ENCODE assay signal across 9 mouse cellular contexts in the genomic region with DNA sequence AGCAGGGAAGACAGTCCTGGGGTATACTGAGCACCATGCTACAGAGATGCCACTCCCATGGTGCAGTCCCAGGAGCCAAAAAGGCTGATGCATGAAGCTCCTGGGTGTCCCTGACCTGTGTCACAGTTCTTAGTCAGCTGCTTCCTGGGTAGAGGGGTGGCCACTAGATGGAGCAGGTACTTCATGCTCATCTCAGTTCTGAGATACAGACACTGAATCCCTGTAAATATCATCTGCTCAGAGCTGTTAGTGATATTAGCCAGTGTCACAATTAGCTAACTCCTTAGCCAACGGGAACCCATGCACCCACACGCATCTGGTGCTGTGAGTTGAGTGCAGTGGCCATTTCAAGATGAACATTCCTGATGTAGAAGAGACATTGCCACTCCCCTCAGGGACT. TPM values are rescaled to one million over a fixed set of nuclear protein-coding genes. Genes with fewer than 3 reads are reported as not detected.
DNase-seq lines count a peak whose midpoint lies in the region; ATAC-seq and TF ChIP-seq lines count a peak whose summit lies in the region.
"Had no signal": no experiment of that assay in that cellular context is flagged by ENCODE, and none has a peak within 500 bp of the region (broad histone marks: within the 10 kb centered on the region; RNA-seq: fewer than 3 reads in every experiment).

No protein-coding gene starts in this region.

- intact Hi-C loops in heart, postnatal 14 days (cut with DNase I), result loop anchor here (1.0 to 5.0 kb wide), 2 partner anchors 27 to 237 kb away; partner anchors contain the start of gene Dnlz

- no peak for ATAC-seq in monocyte, adult 5-6 weeks (replicated peaks; ENCODE audit: insufficient number of reproducible peaks, low FRiP score, low TSS enrichment, poor library complexity, severe bottlenecking)
- ATAC-seq: hindbrain, embryonic 16.5 days had no signal

- no peak for TF ChIP-seq POLR2A in kidney, adult 2 months (IDR thresholded peaks at IDR 0.05; ENCODE audit: low read depth, low read length)

- no peaks in the 10 kb centered on the region for H3K36me3 ChIP-seq in kidney, adult 2 months (ENCODE audit: control insufficient read depth, insufficient read depth, low read length)

- H3K4me3 ChIP-seq in kidney, adult 2 months (ENCODE audit: insufficient read depth, low read depth, low read length), result no peak overlapping the region

- peak; percentile 57 for TF ChIP-seq CTCF in kidney, adult 2 months (conservative IDR thresholded peaks at IDR 0.05; ENCODE audit: insufficient read depth, insufficient read length, low read depth, low read length)

- DNase-seq in kidney, adult 2 months, result peak; percentile 63
- no peak for DNase-seq in kidney, adult 18-20 months
- DNase-seq in 416B (ENCODE audit: low read depth), result peak; percentile 61
- peak; percentile 53 for DNase-seq in ES-CJ7 (ENCODE audit: low read depth, low spot score)
- peak; percentile 41 to 64 for DNase-seq in heart, postnatal 14 days
- no peak for DNase-seq in Muller cell, postnatal 12 days (ENCODE audit: inconsistent ontology term)
- DNase-seq in urinary bladder, adult 2 months (ENCODE audit: low spot score), result no peak

- no peaks in the 10 kb centered on the region for H3K27me3 ChIP-seq in kidney, adult 2 months (replicated peaks; ENCODE audit: control insufficient read depth, insufficient read depth, low read length)

- WGBS in kidney, adult 2 months, result 77% methylated on average over 2 of the region's 2 CpGs

- no peaks in the 10 kb centered on the region for H3K4me1 ChIP-seq in kidney, adult 2 months (ENCODE audit: control insufficient read depth, insufficient read depth, low read length)

- H3K27ac ChIP-seq in kidney, adult 2 months (ENCODE audit: insufficient read depth, low read depth, low read length), result no peak overlapping the region

RNA-seq across cellular contexts. Expression of gene Gpsm1, which starts 9.6 kb away (rescaled TPM):
- 9.3 and 13.1 TPM in 2 replicates for polyA plus RNA-seq in kidney, adult 2 months (2012; rRNA removed)
- 100 to 1,000 TPM; 200 to 237 TPM for total RNA-seq in heart, postnatal 14 days (2021)
- 17.1 and 20.7 TPM in 2 replicates for polyA plus RNA-seq in urinary bladder, adult 2 months (2012; rRNA removed)
- 10.2 to 26.9 TPM (median 12.7 TPM) in 3 replicates for total RNA-seq in monocyte, adult 5-6 weeks (2017)

RNA-seq across cellular contexts. Expression of gene Dnlz, which starts 27.0 kb away (rescaled TPM):
- polyA plus RNA-seq in kidney, adult 2 months (2012; rRNA removed), result 26.9 and 28.8 TPM in 2 replicates
- total RNA-seq in heart, postnatal 14 days (2021), result 10 to 100 TPM; 15.5 to 16.3 TPM
- 18.0 and 18.9 TPM in 2 replicates for polyA plus RNA-seq in urinary bladder, adult 2 months (2012; rRNA removed)
- 3.4 to 8.6 TPM (median 3.7 TPM) in 3 replicates for total RNA-seq in monocyte, adult 5-6 weeks (2017)

RNA-seq across cellular contexts. Expression of gene Ccdc187, which starts 30.6 kb away (rescaled TPM):
- 0.02 and 0.12 TPM in 2 replicates for polyA plus RNA-seq in kidney, adult 2 months (2012; rRNA removed)
- total RNA-seq in heart, postnatal 14 days (2021), result under 1 TPM; 0.10 to 0.17 TPM
- 1.0 and 1.3 TPM in 2 replicates for polyA plus RNA-seq in urinary bladder, adult 2 months (2012; rRNA removed)
- total RNA-seq in monocyte, adult 5-6 weeks (2017), result not detected in 3 replicates

RNA-seq across cellular contexts. Expression of gene Card9, which starts 35.8 kb away (rescaled TPM):
- 2.1 and 2.5 TPM in 2 replicates for polyA plus RNA-seq in kidney, adult 2 months (2012; rRNA removed)
- 1 to 10 TPM; 1.3 to 1.5 TPM for total RNA-seq in heart, postnatal 14 days (2021)
- 4.9 TPM in 2 replicates for polyA plus RNA-seq in urinary bladder, adult 2 months (2012; rRNA removed)
- 82.3 to 116 TPM (median 106 TPM) in 3 replicates for total RNA-seq in monocyte, adult 5-6 weeks (2017)

RNA-seq across cellular contexts. Expression of gene Snapc4, which starts 55.5 kb away (rescaled TPM):
- polyA plus RNA-seq in kidney, adult 2 months (2012; rRNA removed), result 21.9 and 25.2 TPM in 2 replicates
- 10 to 100 TPM; 11.8 to 13.3 TPM for total RNA-seq in heart, postnatal 14 days (2021)
- 30.7 and 32.0 TPM in 2 replicates for polyA plus RNA-seq in urinary bladder, adult 2 months (2012; rRNA removed)
- total RNA-seq in monocyte, adult 5-6 weeks (2017), result 29.6 to 63.7 TPM (median 31.7 TPM) in 3 replicates

Comparison
In these comparisons a context has a peak if more than half of its experiments do, and no peak if none do; other contexts are left out.
1. DNase-seq: peak in kidney, adult 2 months (single experiment), 416B (single experiment), ES-CJ7 (single experiment) and heart, postnatal 14 days (2 of 2); none in kidney, adult 18-20 months (single experiment), Muller cell, postnatal 12 days (single experiment) and urinary bladder, adult 2 months (single experiment).